Mouse (Mus musculus) kidney, postnatal 10 days (tissue): Measurements from ENCODE around the gene Atp1b2.

ENCODE experiments used
- DNase-seq: peaks from one replicate; pipeline ENCODE4 v3.0.0; 2021; ENCODE audit warnings: mixed read lengths

The Atp1b2 gene

GRCm38 (mm10) chr11:69579128-69580017 is 26.4 kb downstream of the Atp1b2 start:
- DNase-seq, result peak; percentile 96

- no peak for DNase-seq
Observed at GRCm38 (mm10) chr11:69578301-69578700, 27.4 kb downstream of the Atp1b2 start.

GRCm38 (mm10) chr11:69576307-69576706 is 29.4 kb downstream of the Atp1b2 start:
- no peak for DNase-seq

GRCm38 (mm10) chr11:69575220-69575619 is 30.5 kb downstream of the Atp1b2 start:
- no peak for DNase-seq

- no peak for DNase-seq
Observed at GRCm38 (mm10) chr11:69565131-69565530, 40.6 kb downstream of the Atp1b2 start.

- DNase-seq, result no peak
Observed at GRCm38 (mm10) chr11:69564391-69564790, 41.4 kb downstream of the Atp1b2 start.

GRCm38 (mm10) chr11:69563373-69563772 is 42.4 kb downstream of the Atp1b2 start:
- no peak for DNase-seq

- no peak for DNase-seq
Observed at GRCm38 (mm10) chr11:69560896-69561854, 44.6 kb downstream of the Atp1b2 start.

GRCm38 (mm10) chr11:69559851-69560765 is 45.6 kb downstream of the Atp1b2 start, which contains the start of gene Efnb3:
Gene Efnb3 (minus strand): TSS chr11:69560205.
- DNase-seq, result peak; percentile 68

- no peak for DNase-seq
Observed at GRCm38 (mm10) chr11:69559183-69559582, 46.6 kb downstream of the Atp1b2 start.

GRCm38 (mm10) chr11:69558756-69559155 is 47.0 kb downstream of the Atp1b2 start:
- DNase-seq, result peak; percentile 37

GRCm38 (mm10) chr11:69557381-69557958 is 48.3 kb downstream of the Atp1b2 start:
- DNase-seq, result no peak

GRCm38 (mm10) chr11:69554539-69555140 is 51.1 kb downstream of the Atp1b2 start:
- DNase-seq, result no peak

- DNase-seq, result no peak
Observed at GRCm38 (mm10) chr11:69553341-69553721, 52.4 kb downstream of the Atp1b2 start.

- DNase-seq, result no peak
Observed at GRCm38 (mm10) chr11:69552622-69553340, 53.0 kb downstream of the Atp1b2 start.

- no peak for DNase-seq
Observed at GRCm38 (mm10) chr11:69551310-69551709, 54.4 kb downstream of the Atp1b2 start.
